Mouse (Mus musculus): Measurements from ENCODE around the gene St6galnac5. TPM values are rescaled to one million over a fixed set of nuclear protein-coding genes. Genes with fewer than 3 reads are reported as not detected.

The St6galnac5 gene
- polyA plus RNA-seq, 1 experiment from 2014 or later: 0.05 TPM

DNA sequence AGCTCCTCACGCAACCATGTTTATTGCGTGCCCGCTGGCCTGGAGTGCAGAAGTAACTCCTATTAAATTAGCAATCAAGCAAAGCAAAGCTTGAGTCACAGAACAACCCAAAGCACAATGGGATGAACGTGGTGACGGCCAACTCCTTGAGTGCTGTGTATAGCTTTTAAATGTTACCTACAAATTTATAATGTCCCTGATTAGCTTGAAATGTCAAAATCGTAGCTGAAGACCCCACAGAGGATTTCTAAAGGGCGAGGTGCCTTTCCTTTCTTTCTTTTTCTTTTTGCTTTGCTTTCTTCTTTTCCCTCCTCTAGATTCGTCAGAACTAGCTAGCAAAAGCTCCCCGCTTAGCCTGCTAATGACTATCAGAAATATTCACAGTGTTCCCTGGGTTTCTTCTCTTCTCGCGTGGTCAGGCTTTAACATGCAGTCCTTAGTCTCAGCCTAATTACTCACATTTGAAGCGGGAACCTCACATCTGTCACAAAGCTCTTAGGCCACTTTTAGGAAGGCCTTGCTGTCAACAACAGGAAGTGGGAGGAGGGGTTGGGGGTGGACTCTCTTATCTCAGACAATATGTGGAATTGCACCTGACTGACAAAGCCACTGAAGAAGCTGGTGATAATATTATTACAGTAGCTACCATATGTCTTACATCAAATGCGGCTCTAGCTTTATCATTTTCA is 53.6 kb downstream of the St6galnac5 start:
- ATAC-seq: peak; percentile 59; the same call in 1 of the 2 replicates
- 38% methylated on average over 13 of the region's 13 CpGs for WGBS (ENCODE audit: insufficient replicate concordance)
- Histone ChIP-seq H3K9me3 (replicated peaks) (no peaks in the 10 kb centered on the region), H3K9ac (no peak overlapping the region), H3K4me2 (peak overlapping the region; percentile 36), H3K4me1 (peaks cover 52% of the 10 kb centered on the region), H3K4me3 (no peak overlapping the region), H3K27ac (peak overlapping the region; percentile 61), H3K36me3 (no peaks in the 10 kb centered on the region), H3K27me3 (replicated peaks) (no peaks in the 10 kb centered on the region)

- H3K27ac ChIP-seq: no peak overlapping the region
- no peaks in the 10 kb centered on the region for H3K36me3 ChIP-seq
- H3K4me2 ChIP-seq: no peak overlapping the region
- ATAC-seq: no peak
- peaks cover 46% of the 10 kb centered on the region for H3K4me1 ChIP-seq
- no peaks in the 10 kb centered on the region for H3K9me3 ChIP-seq (replicated peaks)
- H3K9ac ChIP-seq: no peak overlapping the region
- WGBS (ENCODE audit: insufficient replicate concordance): 36% methylated on average over 4 of the region's 4 CpGs
- no peaks in the 10 kb centered on the region for H3K27me3 ChIP-seq (replicated peaks)
- no peak overlapping the region for H3K4me3 ChIP-seq
Observed at GRCm38 (mm10) chr3:152926166-152926565, 55.9 kb downstream of the St6galnac5 start.

DNA sequence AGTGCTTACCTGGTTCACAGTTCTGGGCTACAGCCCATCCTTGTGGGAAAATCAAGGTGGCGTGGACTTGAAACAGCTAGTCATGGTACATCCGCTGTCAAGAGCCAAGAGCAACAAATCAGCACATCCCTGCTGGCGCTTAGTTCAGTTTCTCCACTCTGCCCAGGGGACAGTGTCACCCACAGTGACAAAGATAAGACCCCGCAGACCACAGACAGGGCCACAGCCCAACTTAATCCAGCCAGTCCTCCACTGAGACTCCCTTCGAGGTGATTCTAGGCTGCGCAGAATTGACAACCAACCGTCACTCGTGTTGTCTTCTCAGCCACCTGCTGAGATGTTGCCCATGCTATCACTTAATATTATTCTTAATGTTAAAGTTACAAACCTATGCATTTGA is 56.7 kb downstream of the St6galnac5 start:
- no peaks in the 10 kb centered on the region for H3K27me3 ChIP-seq (replicated peaks)
- no peak overlapping the region for H3K9ac ChIP-seq
- 14% methylated on average over 8 of the region's 8 CpGs for WGBS (ENCODE audit: insufficient replicate concordance)
- H3K27ac ChIP-seq: no peak overlapping the region
- H3K4me3 ChIP-seq: no peak overlapping the region
- ATAC-seq: peak; percentile 56
- peaks cover 43% of the 10 kb centered on the region for H3K4me1 ChIP-seq
- H3K9me3 ChIP-seq (replicated peaks): no peaks in the 10 kb centered on the region
- no peak overlapping the region for H3K4me2 ChIP-seq
- no peaks in the 10 kb centered on the region for H3K36me3 ChIP-seq

- Histone ChIP-seq H3K27me3 (replicated peaks) (no peaks in the 10 kb centered on the region), H3K36me3 (no peaks in the 10 kb centered on the region), H3K4me3 (no peak overlapping the region), H3K9me3 (replicated peaks) (no peaks in the 10 kb centered on the region), H3K9ac (no peak overlapping the region), H3K27ac (no peak overlapping the region), H3K4me2 (no peak overlapping the region), H3K4me1 (peaks cover 24% of the 10 kb centered on the region)
- ATAC-seq: no peak
- 72% methylated on average over 15 of the region's 15 CpGs for WGBS (ENCODE audit: insufficient replicate concordance)
Observed at GRCm38 (mm10) chr3:152923530-152923929, 58.5 kb downstream of the St6galnac5 start.

DNA sequence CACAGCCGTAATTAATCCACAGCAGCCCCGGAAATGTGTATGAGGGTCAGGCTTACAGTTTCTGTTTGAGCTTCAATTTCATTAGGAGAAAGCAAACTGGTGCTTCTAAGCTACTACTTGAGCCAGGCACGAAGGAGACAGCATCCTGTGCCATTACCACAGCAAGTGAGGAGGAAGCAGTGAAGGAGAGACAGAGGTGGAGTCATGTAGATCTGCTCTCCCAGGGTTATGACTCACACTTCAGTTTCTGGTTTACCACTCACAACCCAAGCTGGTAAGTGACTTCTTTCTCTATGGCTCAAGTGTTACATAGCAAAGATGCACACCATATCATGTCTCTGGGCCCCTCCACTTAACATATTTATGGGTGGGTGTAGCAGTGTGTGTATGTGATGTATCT is 61.7 kb downstream of the St6galnac5 start:
- Histone ChIP-seq H3K27me3 (replicated peaks) (0 out of 2 replicates have a peak, but pooled peaks cover 2% of the 10 kb centered on the region), H3K36me3 (no peaks in the 10 kb centered on the region), H3K9me3 (replicated peaks) (no peaks in the 10 kb centered on the region), H3K4me2 (no peak overlapping the region), H3K4me1 (peaks cover 9% of the 10 kb centered on the region), H3K27ac (no peak overlapping the region), H3K9ac (no peak overlapping the region), H3K4me3 (no peak overlapping the region)
- 48% methylated on average over 3 of the region's 3 CpGs for WGBS (ENCODE audit: insufficient replicate concordance)
- no peak for ATAC-seq

GRCm38 (mm10) chr3:152919101-152919500 is 62.9 kb downstream of the St6galnac5 start:
- H3K4me1 ChIP-seq: no peaks in the 10 kb centered on the region
- 51% methylated on average over 10 of the region's 10 CpGs for WGBS (ENCODE audit: insufficient replicate concordance)
- H3K9ac ChIP-seq: no peak overlapping the region
- H3K36me3 ChIP-seq: no peaks in the 10 kb centered on the region
- no peak for ATAC-seq
- H3K4me3 ChIP-seq: no peak overlapping the region
- no peak overlapping the region for H3K4me2 ChIP-seq
- H3K9me3 ChIP-seq (replicated peaks): no peaks in the 10 kb centered on the region
- no peak overlapping the region for H3K27ac ChIP-seq
- H3K27me3 ChIP-seq (replicated peaks): 0 out of 2 replicates have a peak, but pooled peaks cover 2% of the 10 kb centered on the region

DNA sequence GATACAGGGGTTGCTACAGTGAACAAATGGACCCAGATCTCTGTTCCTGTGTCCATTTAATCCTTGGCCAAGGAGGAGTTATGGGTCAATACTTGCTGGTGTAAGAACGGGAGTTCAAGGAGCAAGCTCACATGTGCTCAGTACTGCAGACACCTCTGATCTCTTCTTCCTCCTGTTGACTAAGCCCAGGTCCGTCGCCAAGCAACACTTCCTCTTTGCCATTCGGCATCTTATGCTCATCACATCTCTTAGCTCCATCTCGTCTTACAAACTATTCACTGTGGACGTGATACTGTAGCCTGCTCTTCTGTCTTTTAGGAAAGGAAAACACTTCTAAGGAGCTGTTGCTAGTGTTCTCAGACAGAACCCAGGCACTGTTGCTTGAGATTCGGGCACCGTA is 64.5 kb downstream of the St6galnac5 start:
- 60% methylated on average over 8 of the region's 8 CpGs for WGBS (ENCODE audit: insufficient replicate concordance)
- H3K4me2 ChIP-seq: no peak overlapping the region
- H3K27ac ChIP-seq: no peak overlapping the region
- peaks cover 7% of the 10 kb centered on the region; the same call in 1 of the 2 replicates for H3K4me1 ChIP-seq
- no peak overlapping the region for H3K4me3 ChIP-seq
- ATAC-seq: no peak
- H3K9ac ChIP-seq: no peak overlapping the region
- no peaks in the 10 kb centered on the region for H3K36me3 ChIP-seq
- no peaks in the 10 kb centered on the region for H3K9me3 ChIP-seq (replicated peaks)
- 0 out of 2 replicates have a peak, but pooled peaks cover 2% of the 10 kb centered on the region for H3K27me3 ChIP-seq (replicated peaks)

DNA sequence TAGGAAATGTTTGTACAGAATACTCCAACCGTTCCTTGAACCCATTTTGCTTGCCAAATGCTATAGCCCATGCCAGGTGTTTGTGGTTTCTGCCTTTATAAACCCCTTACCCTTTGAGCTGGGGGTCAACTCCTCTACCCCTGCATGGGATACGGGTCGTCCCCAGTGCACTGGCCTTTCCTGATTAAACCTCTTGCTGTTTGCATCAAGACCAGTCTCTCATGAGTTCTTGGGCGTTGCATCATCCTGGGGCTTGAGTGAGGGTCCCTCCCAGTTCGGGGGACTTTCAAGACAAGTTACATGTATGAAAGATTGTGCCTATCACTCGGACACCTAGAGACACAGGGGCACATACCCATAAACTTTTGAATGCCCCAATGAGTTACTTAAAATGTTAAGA is 67.7 kb downstream of the St6galnac5 start:
- Histone ChIP-seq H3K27ac (no peak overlapping the region), H3K4me2 (no peak overlapping the region), H3K27me3 (replicated peaks) (0 out of 2 replicates have a peak, but pooled peaks cover 2% of the 10 kb centered on the region), H3K4me1 (peaks cover 16% of the 10 kb centered on the region), H3K9ac (no peak overlapping the region), H3K4me3 (no peak overlapping the region), H3K9me3 (replicated peaks) (no peaks in the 10 kb centered on the region), H3K36me3 (no peaks in the 10 kb centered on the region)
- ATAC-seq: no peak
- 77% methylated on average over 6 of the region's 6 CpGs for WGBS (ENCODE audit: insufficient replicate concordance)

- ATAC-seq: no peak
- no peak overlapping the region for H3K4me3 ChIP-seq
- H3K36me3 ChIP-seq: no peaks in the 10 kb centered on the region
- H3K9me3 ChIP-seq (replicated peaks): no peaks in the 10 kb centered on the region
- H3K27ac ChIP-seq: no peak overlapping the region
- no peak overlapping the region for H3K9ac ChIP-seq
- WGBS (ENCODE audit: insufficient replicate concordance): 76% methylated on average over 3 of the region's 3 CpGs
- H3K27me3 ChIP-seq (replicated peaks): 0 out of 2 replicates have a peak, but pooled peaks cover 2% of the 10 kb centered on the region
- peaks cover 16% of the 10 kb centered on the region for H3K4me1 ChIP-seq
- no peak overlapping the region for H3K4me2 ChIP-seq
Observed at GRCm38 (mm10) chr3:152913625-152914024, 68.4 kb downstream of the St6galnac5 start.

DNA sequence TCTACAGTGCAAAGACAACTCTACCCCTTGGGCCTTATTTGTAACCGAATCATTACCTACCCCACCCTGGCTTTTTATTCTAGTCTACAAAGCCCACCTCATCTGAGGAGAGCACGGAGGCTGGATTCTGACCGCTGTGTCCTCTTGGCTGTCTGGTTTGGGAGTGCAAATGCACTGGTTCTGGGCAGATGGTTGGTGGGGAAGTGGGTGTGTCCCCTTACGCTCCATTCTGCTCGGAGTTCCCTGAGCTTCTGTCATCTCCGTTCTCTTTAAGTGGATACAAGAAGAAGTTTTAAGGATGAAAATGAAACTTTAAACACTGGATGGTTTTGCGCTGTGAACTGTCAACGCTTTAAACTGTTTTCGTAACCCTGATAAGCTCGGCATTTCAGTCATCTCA is 68.9 kb downstream of the St6galnac5 start:
- Histone ChIP-seq H3K4me3 (no peak overlapping the region), H3K4me1 (peaks cover 16% of the 10 kb centered on the region), H3K4me2 (0 out of 2 replicates have a peak overlapping the region, but pooled peaks have one; percentile 3), H3K27me3 (replicated peaks) (0 out of 2 replicates have a peak, but pooled peaks cover 2% of the 10 kb centered on the region), H3K36me3 (no peaks in the 10 kb centered on the region), H3K9ac (no peak overlapping the region), H3K9me3 (replicated peaks) (no peaks in the 10 kb centered on the region), H3K27ac (no peak overlapping the region)
- WGBS (ENCODE audit: insufficient replicate concordance): 69% methylated on average over 10 of the region's 10 CpGs
- ATAC-seq: no peak

DNA sequence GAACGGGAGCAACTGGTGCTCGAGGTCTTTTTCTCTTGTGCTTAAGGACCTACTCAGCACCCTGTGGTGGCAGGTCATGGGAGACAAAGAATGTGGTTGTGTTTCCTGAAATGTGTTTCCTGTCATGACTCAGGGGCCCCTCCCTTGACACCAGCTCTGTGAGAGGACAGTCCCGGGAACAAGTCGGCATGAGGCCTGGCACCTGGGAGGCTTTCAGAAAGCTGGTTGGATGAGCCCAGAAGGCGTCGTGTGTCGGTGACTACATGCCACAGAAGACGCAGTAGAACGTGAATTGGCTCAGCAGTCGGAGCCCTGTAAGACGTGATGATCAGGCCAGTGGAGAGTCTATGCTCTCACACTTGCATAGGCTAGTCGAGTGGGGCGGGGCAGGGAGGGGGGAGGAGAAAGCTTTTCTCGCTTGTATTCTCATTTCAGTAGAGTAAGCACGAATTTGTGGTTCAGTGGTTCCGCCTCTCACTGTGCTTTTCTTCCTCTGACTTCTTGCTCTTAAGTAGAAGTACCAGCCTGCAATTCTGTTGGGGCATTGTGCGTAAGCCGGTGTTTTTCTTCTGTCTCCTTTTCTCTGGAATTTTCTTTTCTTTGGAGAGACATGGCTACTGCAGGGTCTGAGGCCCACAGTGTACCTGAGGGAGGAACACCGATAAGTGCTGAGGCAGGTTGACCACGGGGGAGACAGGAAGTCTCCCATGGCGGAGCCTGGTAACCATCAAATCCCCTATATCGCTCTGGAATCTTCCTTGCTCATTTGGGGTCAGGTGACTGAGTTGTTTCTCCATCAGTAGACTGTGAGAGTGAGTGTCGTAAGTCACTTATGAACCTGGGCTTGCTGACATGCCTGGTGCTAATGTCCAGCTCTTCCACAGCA is 69.6 kb downstream of the St6galnac5 start:
- no peaks in the 10 kb centered on the region for H3K36me3 ChIP-seq
- 28% methylated on average over 23 of the region's 23 CpGs for WGBS (ENCODE audit: insufficient replicate concordance)
- peak overlapping the region; percentile 37; the same call in 1 of the 2 replicates for H3K27ac ChIP-seq
- peak; percentile 63; the same call in 1 of the 2 replicates for ATAC-seq
- H3K4me2 ChIP-seq: peak overlapping the region; percentile 31
- no peaks in the 10 kb centered on the region for H3K9me3 ChIP-seq (replicated peaks)
- peaks cover 16% of the 10 kb centered on the region for H3K4me1 ChIP-seq
- H3K9ac ChIP-seq: no peak overlapping the region
- H3K4me3 ChIP-seq: no peak overlapping the region
- no peaks in the 10 kb centered on the region for H3K27me3 ChIP-seq (replicated peaks)

GRCm38 (mm10) chr3:152911578-152911977 is 70.5 kb downstream of the St6galnac5 start:
- WGBS (ENCODE audit: insufficient replicate concordance): 70% methylated on average over 4 of the region's 4 CpGs
- H3K4me3 ChIP-seq: no peak overlapping the region
- peaks cover 16% of the 10 kb centered on the region for H3K4me1 ChIP-seq
- H3K36me3 ChIP-seq: no peaks in the 10 kb centered on the region
- no peak overlapping the region for H3K27ac ChIP-seq
- H3K9ac ChIP-seq: no peak overlapping the region
- ATAC-seq: 0 out of 2 replicates have a peak, but pooled peaks have one; percentile 13
- no peak overlapping the region for H3K4me2 ChIP-seq
- H3K9me3 ChIP-seq (replicated peaks): no peaks in the 10 kb centered on the region
- no peaks in the 10 kb centered on the region for H3K27me3 ChIP-seq (replicated peaks)
